Mouse (Mus musculus): ENCODE measurements at regions not wholly inside any gene's neighbourhood (a gene's known extent, or its start where the extent isn't known, plus 50 kb on each side); places are given as distances from the start of the nearest gene placed in this dataset.

DNA sequence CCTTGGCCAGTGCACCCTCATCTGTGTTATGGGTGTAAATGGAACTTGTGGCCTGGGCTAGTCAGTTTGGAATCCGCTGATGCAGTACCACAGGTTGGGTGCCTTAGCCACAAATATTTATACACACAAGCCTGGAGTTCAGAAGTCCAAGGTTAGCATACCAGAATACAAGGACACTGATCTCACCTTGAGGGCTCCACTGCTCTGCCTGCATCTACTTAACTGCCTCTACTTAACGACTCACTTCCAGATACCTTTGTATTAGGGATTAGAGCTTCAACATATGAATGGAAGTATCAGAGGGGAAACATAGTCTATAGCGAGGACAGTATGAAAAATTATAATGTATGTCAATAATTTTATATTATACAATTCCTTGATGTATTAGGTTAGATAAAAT is 57.5 kb downstream of the Tmem174 start:
- H3K27ac ChIP-seq (ENCODE audit: low read depth, low read length), result no peak overlapping the region
- no peak overlapping the region for H3K4me2 ChIP-seq
- no peak overlapping the region for H3K9ac ChIP-seq (ENCODE audit: low read depth, low read length)
- H3K36me3 ChIP-seq (ENCODE audit: control insufficient read depth, insufficient read depth, low read length), result no peaks in the 10 kb centered on the region
- H3K4me3 ChIP-seq (ENCODE audit: low read depth, low read length), result no peak overlapping the region
- no peak for ATAC-seq (replicated peaks; ENCODE audit: low FRiP score)
- WGBS, result 72% methylated on average over 3 of the region's 3 CpGs
- DNase-seq (ENCODE audit: low spot score), result no peak
- H3K4me1 ChIP-seq (replicated peaks; ENCODE audit: control insufficient read depth, insufficient read depth, low read length), result no peaks in the 10 kb centered on the region
- peaks cover 4% of the 10 kb centered on the region; the same call in 1 of the 2 replicates for H3K27me3 ChIP-seq (replicated peaks; ENCODE audit: control insufficient read depth, insufficient read depth, low read length)
- no peaks in the 10 kb centered on the region for H3K9me3 ChIP-seq (ENCODE audit: control insufficient read depth, low read length)

DNA sequence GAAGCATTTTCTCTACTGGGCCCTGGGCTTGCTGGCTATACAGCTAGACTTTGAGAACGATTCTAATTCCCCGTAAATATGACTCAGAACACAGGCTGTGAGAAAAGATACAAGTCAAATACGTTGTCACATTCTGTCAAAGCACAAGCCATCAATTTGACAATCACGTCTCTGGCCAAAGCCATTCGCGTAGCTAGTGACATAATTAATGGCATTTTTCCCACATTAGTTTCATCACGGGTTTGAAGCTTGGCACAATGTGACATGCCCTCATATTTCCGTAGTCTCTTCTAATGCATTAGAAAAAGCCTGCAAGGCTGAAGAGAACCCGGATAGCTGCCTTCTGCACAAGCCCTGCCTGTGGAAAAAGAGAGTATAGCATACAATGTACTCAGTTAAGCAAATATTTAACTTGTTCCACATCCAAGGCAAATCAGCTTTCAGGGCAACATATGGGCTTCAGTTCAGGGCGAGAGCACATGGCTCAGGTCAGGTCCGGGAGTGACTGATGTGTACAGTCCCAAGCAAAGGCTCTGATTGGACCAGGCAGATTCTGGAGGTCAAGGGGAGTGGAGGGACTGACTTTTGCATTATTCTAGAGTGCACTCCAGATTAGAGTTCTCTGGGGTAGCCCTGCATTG is 58.7 kb downstream of the Tmem174 start:
- WGBS, result 65% methylated on average over 11 of the region's 11 CpGs
- H3K36me3 ChIP-seq (ENCODE audit: control insufficient read depth, insufficient read depth, low read length), result no peaks in the 10 kb centered on the region
- no peak overlapping the region for H3K4me2 ChIP-seq
- 0 out of 2 replicates have a peak, but pooled peaks have one; percentile 29 for ATAC-seq (replicated peaks; ENCODE audit: low FRiP score)
- peaks cover 14% of the 10 kb centered on the region for H3K27me3 ChIP-seq (replicated peaks; ENCODE audit: control insufficient read depth, insufficient read depth, low read length)
- no peak overlapping the region for H3K27ac ChIP-seq (ENCODE audit: low read depth, low read length)
- no peak for DNase-seq (ENCODE audit: low spot score)
- no peak overlapping the region for H3K9ac ChIP-seq (ENCODE audit: low read depth, low read length)
- no peaks in the 10 kb centered on the region for H3K9me3 ChIP-seq (ENCODE audit: control insufficient read depth, low read length)
- no peak overlapping the region for H3K4me3 ChIP-seq (ENCODE audit: low read depth, low read length)
- H3K4me1 ChIP-seq (replicated peaks; ENCODE audit: control insufficient read depth, insufficient read depth, low read length), result no peaks in the 10 kb centered on the region

DNA sequence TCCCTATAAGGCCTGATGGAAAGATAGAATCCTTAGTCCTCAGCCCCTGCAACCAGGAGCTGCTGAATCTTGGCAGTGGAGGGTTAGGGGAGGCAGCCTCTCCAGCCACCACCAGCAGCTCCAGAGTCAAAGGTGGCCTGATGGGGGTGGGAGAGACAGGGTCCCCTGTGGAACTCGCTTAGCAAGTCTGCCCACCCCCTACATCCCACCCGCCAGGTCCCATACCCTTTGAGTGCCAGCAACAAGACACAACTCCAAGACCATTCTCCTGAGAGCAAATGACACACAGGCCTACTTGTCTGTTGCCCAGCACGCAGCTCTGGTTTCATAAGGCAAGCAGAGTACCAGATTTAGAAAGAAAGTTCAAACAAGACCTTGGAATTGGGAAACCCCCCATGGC is 61.1 kb downstream of the Tmem174 start:
- DNase-seq (ENCODE audit: low spot score), result no peak
- no peak overlapping the region for H3K9ac ChIP-seq (ENCODE audit: low read depth, low read length)
- no peaks in the 10 kb centered on the region for H3K36me3 ChIP-seq (ENCODE audit: control insufficient read depth, insufficient read depth, low read length)
- 81% methylated on average over 3 of the region's 3 CpGs for WGBS
- no peaks in the 10 kb centered on the region; the same call in 1 of the 2 replicates for H3K4me1 ChIP-seq (replicated peaks; ENCODE audit: control insufficient read depth, insufficient read depth, low read length)
- H3K9me3 ChIP-seq (ENCODE audit: control insufficient read depth, low read length), result no peaks in the 10 kb centered on the region
- H3K27ac ChIP-seq (ENCODE audit: low read depth, low read length), result no peak overlapping the region
- peaks cover 37% of the 10 kb centered on the region for H3K27me3 ChIP-seq (replicated peaks; ENCODE audit: control insufficient read depth, insufficient read depth, low read length)
- no peak overlapping the region for H3K4me3 ChIP-seq (ENCODE audit: low read depth, low read length)
- no peak overlapping the region for H3K4me2 ChIP-seq
- no peak for ATAC-seq (replicated peaks; ENCODE audit: low FRiP score)

DNA sequence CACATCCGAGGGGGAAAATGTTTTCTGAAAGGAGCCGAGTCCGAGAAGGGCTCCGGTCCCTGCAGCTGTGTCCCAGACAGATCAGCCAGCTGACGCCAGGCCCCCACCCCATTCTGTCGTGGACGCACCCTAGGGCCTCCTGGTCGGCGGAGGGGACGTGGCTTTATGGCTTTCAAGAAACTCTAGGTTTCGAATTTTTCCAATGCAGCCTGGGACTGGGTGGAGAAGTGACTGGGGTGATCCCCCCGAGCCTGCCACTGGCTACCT is 63.2 kb downstream of the Tmem174 start:
- no peaks in the 10 kb centered on the region for H3K36me3 ChIP-seq (ENCODE audit: control insufficient read depth, insufficient read depth, low read length)
- WGBS, result 52% methylated on average over 12 of the region's 12 CpGs
- H3K9me3 ChIP-seq (ENCODE audit: control insufficient read depth, low read length), result no peaks in the 10 kb centered on the region
- ATAC-seq (replicated peaks; ENCODE audit: low FRiP score) (no peak), DNase-seq (ENCODE audit: low spot score) (no peak)
- no peak overlapping the region for H3K9ac ChIP-seq (ENCODE audit: low read depth, low read length)
- H3K4me1 ChIP-seq (replicated peaks; ENCODE audit: control insufficient read depth, insufficient read depth, low read length), result no peaks in the 10 kb centered on the region; the same call in 1 of the 2 replicates
- no peak overlapping the region for H3K27ac ChIP-seq (ENCODE audit: low read depth, low read length)
- no peak overlapping the region for H3K4me3 ChIP-seq (ENCODE audit: low read depth, low read length)
- no peak overlapping the region for H3K4me2 ChIP-seq
- H3K27me3 ChIP-seq (replicated peaks; ENCODE audit: control insufficient read depth, insufficient read depth, low read length), result peaks cover 44% of the 10 kb centered on the region

DNA sequence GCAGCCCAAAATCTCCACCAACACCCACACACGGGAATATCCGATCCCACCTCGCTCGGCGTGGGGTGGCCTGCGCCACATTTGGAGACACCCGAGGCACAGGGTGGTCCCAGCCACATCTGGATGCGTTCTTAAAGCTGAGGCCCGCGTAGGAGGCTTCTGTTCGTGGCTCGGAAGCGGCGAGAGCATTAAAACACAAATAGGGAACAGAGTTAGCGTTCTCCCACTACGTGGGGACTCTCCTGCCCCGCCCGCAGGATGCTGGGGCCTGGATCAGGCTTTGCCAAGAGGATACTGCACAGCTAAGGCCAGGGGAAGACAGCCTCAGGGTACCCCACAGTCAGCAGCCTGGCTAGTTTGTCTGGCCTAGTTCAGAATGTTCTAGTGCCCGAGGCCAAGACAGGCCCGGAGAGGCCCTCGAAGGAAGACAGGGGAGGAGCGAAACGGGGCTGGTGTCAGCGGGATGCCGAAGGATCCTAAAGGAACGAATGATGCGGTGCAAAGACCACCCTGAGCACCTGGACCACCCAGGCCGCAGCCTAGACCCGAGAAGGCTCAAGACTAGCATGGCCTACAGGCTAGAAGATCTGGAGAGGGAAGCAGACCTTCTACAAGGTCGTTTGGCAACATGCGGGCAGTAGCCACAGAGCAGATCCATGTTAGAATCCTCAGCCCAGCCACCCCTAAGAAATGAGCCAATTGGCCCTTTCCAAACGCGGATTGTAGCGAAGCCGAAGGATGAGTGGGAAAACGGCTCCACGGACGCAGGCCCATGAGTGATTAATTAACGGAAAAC is 63.8 kb downstream of the Tmem174 start:
- no peaks in the 10 kb centered on the region for H3K36me3 ChIP-seq (ENCODE audit: control insufficient read depth, insufficient read depth, low read length)

DNA sequence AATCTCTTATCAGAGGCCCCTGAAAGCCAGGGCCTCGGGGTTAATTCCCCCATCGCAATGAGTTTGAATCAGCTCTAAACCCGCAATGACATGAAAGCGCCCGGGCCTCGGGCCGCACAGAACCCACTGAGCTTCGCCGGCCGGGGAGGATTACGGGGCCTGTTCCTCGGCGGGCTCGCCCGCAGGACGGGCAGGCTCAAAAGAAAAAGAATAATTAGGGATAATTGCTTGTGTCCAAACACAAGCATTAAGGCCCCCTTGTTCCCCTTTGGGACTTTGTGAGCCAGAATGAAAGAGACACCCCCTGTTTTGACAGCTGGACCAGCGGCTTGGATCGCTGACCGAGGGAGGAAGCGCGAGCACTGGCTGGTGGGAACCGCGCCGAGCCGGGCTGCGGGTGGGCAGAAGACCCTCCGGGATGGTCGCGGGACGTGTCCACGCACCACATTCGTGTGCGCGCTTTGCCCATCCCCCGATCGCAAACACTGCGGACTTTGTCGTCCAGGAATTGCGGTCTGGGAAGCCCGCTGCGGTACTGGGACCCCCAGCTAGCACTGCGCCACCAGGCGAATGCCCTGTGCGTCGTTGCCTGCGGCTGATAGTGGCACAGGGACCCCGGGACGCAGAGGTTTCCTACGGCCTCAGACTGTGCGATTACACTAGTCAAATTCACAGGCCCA is 64.5 kb downstream of the Tmem174 start:
- DNase-seq (ENCODE audit: low spot score) (no peak), ATAC-seq (replicated peaks; ENCODE audit: low FRiP score) (no peak)
- H3K4me1 ChIP-seq (replicated peaks; ENCODE audit: control insufficient read depth, insufficient read depth, low read length), result no peaks in the 10 kb centered on the region; the same call in 1 of the 2 replicates
- no peaks in the 10 kb centered on the region for H3K9me3 ChIP-seq (ENCODE audit: control insufficient read depth, low read length)
- peak overlapping the region; percentile 37 for H3K4me3 ChIP-seq (ENCODE audit: low read depth, low read length)
- no peak overlapping the region for H3K9ac ChIP-seq (ENCODE audit: low read depth, low read length)
- H3K27me3 ChIP-seq (replicated peaks; ENCODE audit: control insufficient read depth, insufficient read depth, low read length), result peaks cover 44% of the 10 kb centered on the region
- 3% methylated on average over 50 of the region's 50 CpGs for WGBS
- no peak overlapping the region for H3K27ac ChIP-seq (ENCODE audit: low read depth, low read length)
- H3K4me2 ChIP-seq, result peak overlapping the region; percentile 69
- no peaks in the 10 kb centered on the region for H3K36me3 ChIP-seq (ENCODE audit: control insufficient read depth, insufficient read depth, low read length)

More for the DNA sequence above, 63.8 kb downstream of the Tmem174 start:
- H3K4me1 ChIP-seq (replicated peaks; ENCODE audit: control insufficient read depth, insufficient read depth, low read length), result no peaks in the 10 kb centered on the region; the same call in 1 of the 2 replicates
- no peak overlapping the region for H3K27ac ChIP-seq (ENCODE audit: low read depth, low read length)
- 28% methylated on average over 39 of the region's 39 CpGs for WGBS
- H3K9me3 ChIP-seq (ENCODE audit: control insufficient read depth, low read length), result no peaks in the 10 kb centered on the region
- ATAC-seq (replicated peaks; ENCODE audit: low FRiP score), result no peak
- DNase-seq (ENCODE audit: low spot score), result no peak
- peak overlapping the region; percentile 37 for H3K4me3 ChIP-seq (ENCODE audit: low read depth, low read length)
- no peak overlapping the region for H3K9ac ChIP-seq (ENCODE audit: low read depth, low read length)
- peaks cover 44% of the 10 kb centered on the region for H3K27me3 ChIP-seq (replicated peaks; ENCODE audit: control insufficient read depth, insufficient read depth, low read length)
- H3K4me2 ChIP-seq, result peak overlapping the region; percentile 69

DNA sequence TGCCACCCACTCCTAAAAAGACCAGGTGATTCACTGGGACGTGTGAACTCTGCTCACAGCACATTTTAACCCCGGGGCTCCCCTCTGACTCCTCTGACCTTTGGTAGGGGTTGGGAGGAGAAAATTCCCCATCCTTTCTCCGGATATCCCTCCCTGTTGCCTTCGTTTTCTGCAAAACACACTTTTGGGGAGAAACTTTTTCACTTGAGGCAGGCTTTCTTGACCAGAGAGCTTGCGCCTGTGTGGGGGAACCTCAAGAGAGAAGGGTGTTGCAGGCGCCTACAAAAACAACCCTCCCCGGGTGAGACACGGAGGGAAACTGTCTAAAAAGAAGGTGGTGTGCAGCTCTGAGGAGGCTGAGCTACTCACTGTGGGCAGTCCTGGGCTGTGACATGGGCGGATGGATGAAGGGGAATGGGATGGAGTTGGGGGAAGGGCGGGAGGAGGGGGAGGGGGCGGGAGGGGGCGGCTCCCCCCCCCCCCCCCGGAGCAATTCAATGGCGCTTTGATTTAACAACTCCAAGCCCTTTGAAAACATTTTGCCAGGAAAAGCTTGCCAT is 65.1 kb downstream of the Tmem174 start:
- no peaks in the 10 kb centered on the region for H3K36me3 ChIP-seq (ENCODE audit: control insufficient read depth, insufficient read depth, low read length)
- 3% methylated on average over 10 of the region's 14 CpGs for WGBS
- peaks cover 44% of the 10 kb centered on the region for H3K27me3 ChIP-seq (replicated peaks; ENCODE audit: control insufficient read depth, insufficient read depth, low read length)
- peak overlapping the region; percentile 37 for H3K4me3 ChIP-seq (ENCODE audit: low read depth, low read length)
- no peaks in the 10 kb centered on the region; the same call in 1 of the 2 replicates for H3K4me1 ChIP-seq (replicated peaks; ENCODE audit: control insufficient read depth, insufficient read depth, low read length)
- H3K9ac ChIP-seq (ENCODE audit: low read depth, low read length), result no peak overlapping the region
- DNase-seq (ENCODE audit: low spot score), result no peak
- no peak overlapping the region for H3K27ac ChIP-seq (ENCODE audit: low read depth, low read length)
- H3K4me2 ChIP-seq, result peak overlapping the region; percentile 69
- no peaks in the 10 kb centered on the region for H3K9me3 ChIP-seq (ENCODE audit: control insufficient read depth, low read length)
- no peak for ATAC-seq (replicated peaks; ENCODE audit: low FRiP score)

DNA sequence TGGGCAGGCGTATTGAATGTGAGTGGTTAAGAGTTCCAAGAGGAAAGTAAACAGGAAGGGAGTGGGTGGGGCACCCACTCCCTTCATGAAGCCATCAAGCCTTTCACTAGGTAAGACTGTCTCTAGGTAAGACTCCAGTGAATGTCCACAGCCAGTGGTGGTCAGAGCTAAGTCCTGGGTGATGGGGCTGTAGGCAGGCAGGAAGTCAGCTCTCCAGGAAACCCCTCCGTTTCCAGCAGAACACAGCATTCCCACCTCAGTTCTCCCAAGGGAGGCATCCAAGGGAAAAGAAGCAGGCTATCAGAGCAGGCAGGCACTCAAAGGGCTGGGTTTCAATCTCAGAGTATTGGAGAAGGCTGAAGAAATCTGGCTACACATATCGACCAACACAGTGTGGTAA is 66.2 kb downstream of the Tmem174 start:
- Histone ChIP-seq H3K4me1 (replicated peaks; ENCODE audit: control insufficient read depth, insufficient read depth, low read length) (no peaks in the 10 kb centered on the region; the same call in 1 of the 2 replicates), H3K9me3 (ENCODE audit: control insufficient read depth, low read length) (no peaks in the 10 kb centered on the region), H3K27me3 (replicated peaks; ENCODE audit: control insufficient read depth, insufficient read depth, low read length) (peaks cover 41% of the 10 kb centered on the region), H3K36me3 (ENCODE audit: control insufficient read depth, insufficient read depth, low read length) (no peaks in the 10 kb centered on the region), H3K9ac (ENCODE audit: low read depth, low read length) (no peak overlapping the region), H3K4me3 (ENCODE audit: low read depth, low read length) (no peak overlapping the region), H3K4me2 (no peak overlapping the region), H3K27ac (ENCODE audit: low read depth, low read length) (no peak overlapping the region)
- WGBS, result 41% methylated on average over 3 of the region's 3 CpGs
- ATAC-seq (replicated peaks; ENCODE audit: low FRiP score) (no peak), DNase-seq (ENCODE audit: low spot score) (no peak)
